9 mouse cellular contexts compared by ENCODE assay signal in genomic region chr8:123197016-123197415, GRCm38 (mm10). TPM values are rescaled to one million over a fixed set of nuclear protein-coding genes. Genes with fewer than 3 reads are reported as not detected.
DNase-seq lines count a peak whose midpoint lies in the region; ATAC-seq and TF ChIP-seq lines count a peak whose summit lies in the region.
"Not testable (repeated sequence)": the region's sequence is repeated elsewhere in the genome, so short reads cannot be mapped to it uniquely, and the experiment has no call there.
"Had no signal": no experiment of that assay in that cellular context is flagged by ENCODE, and none has a peak within 500 bp of the region (broad histone marks: within the 10 kb centered on the region; RNA-seq: fewer than 3 reads in every experiment).

No protein-coding gene starts in this region.

- ATAC-seq in Patski, result peak; percentile 11
- peak; percentile 53 for ATAC-seq in intestine, embryonic 15.5 days
- ATAC-seq in liver, embryonic 15.5 days (ENCODE audit: insufficient read depth), result peak; percentile 57

- H3K27me3 ChIP-seq in E14TG2a.4 (ENCODE audit: insufficient read depth, low read length); Patski; intestine, embryonic 15.5 days (replicated peaks): not testable (repeated sequence)
- H3K27me3 ChIP-seq in liver, embryonic 15.5 days, result peaks cover 35% of the 10 kb centered on the region

- not testable (repeated sequence) for H3K27ac ChIP-seq in intestine, embryonic 15.5 days; liver, embryonic 15.5 days (replicated peaks)

- not testable (repeated sequence) for TF ChIP-seq CTCF in E14TG2a.4 (conservative IDR thresholded peaks at IDR 0.05; ENCODE audit: low read length); Patski (IDR thresholded peaks at IDR 0.05)

- not testable (repeated sequence) for DNase-seq in Patski (ENCODE audit: low read depth, low spot score)
- DNase-seq in c-Kit-positive CD71-positive TER-119-negative erythroid progenitor cells, embryonic 14.5 days (ENCODE audit: low read depth), result peak; percentile 61
- DNase-seq in liver, result peak; percentile 68
- peak; percentile 21 to 32 for DNase-seq in natural killer cell, adult 2 months (ENCODE audit: low spot score in 2 of 2)
- peak; percentile 77 to 78 for DNase-seq in spleen, postnatal 4 days (ENCODE audit: low spot score in 2 of 2)

- peaks cover 36% of the 10 kb centered on the region for H3K4me1 ChIP-seq in E14TG2a.4 (replicated peaks; ENCODE audit: low read depth, low read length)
- H3K4me1 ChIP-seq in intestine, embryonic 15.5 days (replicated peaks), result not testable (repeated sequence)
- peaks cover 17% of the 10 kb centered on the region for H3K4me1 ChIP-seq in liver, embryonic 15.5 days (replicated peaks)

- 64% methylated on average over 5 of the region's 5 CpGs for WGBS in intestine, embryonic 15.5 days
- WGBS in liver, embryonic 15.5 days (ENCODE audit: insufficient replicate concordance), result 49% methylated on average over 5 of the region's 5 CpGs

- CTCF ChIA-PET in Patski (lab: Charles Lee), result interaction anchor here (1.8 kb wide), 1 partner anchor 90 kb away, joined by 4 read pairs; no protein-coding TSS in a partner anchor

- not testable (repeated sequence) for H3K36me3 ChIP-seq in E14TG2a.4 (ENCODE audit: insufficient read depth, low read length); intestine, embryonic 15.5 days; liver, embryonic 15.5 days (replicated peaks)

- not testable (repeated sequence) for H3K9ac ChIP-seq in intestine, embryonic 15.5 days; liver, embryonic 15.5 days

- in situ Hi-C loops in Patski (cut with MboI; ENCODE audit: low pct_unique_long_range_greater_than_20kb), result not testable (repeated sequence)

- POLR2A ChIA-PET in Patski (lab: Charles Lee), result not testable (repeated sequence)

- 0 out of 2 replicates have a peak overlapping the region, but pooled peaks have one; percentile 17 for H3K4me3 ChIP-seq in E14TG2a.4 (replicated peaks; ENCODE audit: low read length)
- not testable (repeated sequence) for H3K4me3 ChIP-seq in intestine, embryonic 15.5 days (replicated peaks); liver, embryonic 15.5 days (replicated peaks)

- H3K9me3 ChIP-seq in E14TG2a.4 (ENCODE audit: low read length); intestine, embryonic 15.5 days; liver, embryonic 15.5 days (replicated peaks): not testable (repeated sequence)

- not testable (repeated sequence) for H3K4me2 ChIP-seq in intestine, embryonic 15.5 days (replicated peaks); liver, embryonic 15.5 days

RNA-seq across cellular contexts. Expression of gene Dpep1, which starts 11.0 kb away (rescaled TPM):
- polyA plus RNA-seq in Patski (2021), result not detected
- 3.9 and 5.4 TPM in 2 replicates for polyA plus RNA-seq in intestine, embryonic 15.5 days (2015; fragmentation: Nextera tagmentation; extraction: Ambion mirVana)
- polyA plus RNA-seq in liver, embryonic 15.5 days (2015; fragmentation: Nextera tagmentation; extraction: Ambion mirVana), result 0.21 and 0.26 TPM in 2 replicates
- polyA plus RNA-seq: midbrain, embryonic 14.5 days had no signal

RNA-seq across cellular contexts. Expression of gene Chmp1a, which starts 15.5 kb away (rescaled TPM):
- 133 TPM for polyA plus RNA-seq in Patski (2021)
- polyA plus RNA-seq in intestine, embryonic 15.5 days (2015; fragmentation: Nextera tagmentation; extraction: Ambion mirVana), result 142 and 148 TPM in 2 replicates
- 59.5 and 63.8 TPM in 2 replicates for polyA plus RNA-seq in liver, embryonic 15.5 days (2015; fragmentation: Nextera tagmentation; extraction: Ambion mirVana)

RNA-seq across cellular contexts. Expression of gene Spata33, which starts 15.6 kb away (rescaled TPM):
- polyA plus RNA-seq in Patski (2021), result 5.4 TPM
- 1.8 and 2.3 TPM in 2 replicates for polyA plus RNA-seq in intestine, embryonic 15.5 days (2015; fragmentation: Nextera tagmentation; extraction: Ambion mirVana)
- 0.18 and 0.37 TPM in 2 replicates for polyA plus RNA-seq in liver, embryonic 15.5 days (2015; fragmentation: Nextera tagmentation; extraction: Ambion mirVana)

RNA-seq across cellular contexts. Expression of gene Cdk10, which starts 27.6 kb away (rescaled TPM):
- polyA plus RNA-seq in Patski (2021), result 55.8 TPM
- 24.2 and 25.4 TPM in 2 replicates for polyA plus RNA-seq in intestine, embryonic 15.5 days (2015; fragmentation: Nextera tagmentation; extraction: Ambion mirVana)
- polyA plus RNA-seq in liver, embryonic 15.5 days (2015; fragmentation: Nextera tagmentation; extraction: Ambion mirVana), result 8.9 and 9.0 TPM in 2 replicates

RNA-seq across cellular contexts. Expression of gene Sult5a1, which starts 38.9 kb away (rescaled TPM):
- polyA plus RNA-seq in Patski (2021), result 0.05 TPM
- 12.1 and 12.3 TPM in 2 replicates for polyA plus RNA-seq in intestine, embryonic 15.5 days (2015; fragmentation: Nextera tagmentation; extraction: Ambion mirVana)
- 0.76 and 0.96 TPM in 2 replicates for polyA plus RNA-seq in liver, embryonic 15.5 days (2015; fragmentation: Nextera tagmentation; extraction: Ambion mirVana)
